Mouse (Mus musculus) large intestine, adult 2 months (tissue): ENCODE measurements around the gene Olfr1243. TPM values are rescaled to one million over a fixed set of nuclear protein-coding genes. Genes with fewer than 3 reads are reported as not detected.
"Not testable (repeated sequence)": the region's sequence is repeated elsewhere in the genome, so short reads cannot be mapped to it uniquely, and the experiment has no call there.

Source experiments
- DNase-seq: peaks from one replicate; pipeline ENCODE4 v3.0.0-alpha.2; 2012; ENCODE audit warnings: low read depth, low spot score
- WGBS: fragments of 180-500 bp; shearing (Covaris S2); methylation state at CpG from one replicate; pipeline ENCODE4 v1.1.7; 2018; 5-methylcytosine and 5-hydroxymethylcytosine counted together
- polyA plus RNA-seq: library from polyadenylated mRNA; depleted of rRNA; stranded (reverse); fragments of >200 nt; gene quantifications from 2 replicates; pipeline ENCODE4 v1.2.3, GENCODE M21; 2012; rRNA removed

Olfr1243 gene
- polyA plus RNA-seq: not detected in 2 replicates

GRCm38 (mm10) chr2:89531387-89531786 is at the start of gene Olfr1243:
TSS of gene Olfr1243 (minus strand) at chr2:89531487.
- WGBS: 83% methylated on average over 1 of the region's 1 CpGs
- DNase-seq: no peak

- WGBS: 67% methylated on average over 1 of the region's 1 CpGs
- no peak for DNase-seq
Observed at GRCm38 (mm10) chr2:89578347-89578746, 47.1 kb upstream of the Olfr1243 start, which contains the start of gene Olfr1245. TSS of gene Olfr1245 (minus strand) at chr2:89578447.

GRCm38 (mm10) chr2:89562706-89563105 is 31.4 kb upstream of the Olfr1243 start:
- not testable (repeated sequence) for DNase-seq

GRCm38 (mm10) chr2:89544516-89544915 is 13.2 kb upstream of the Olfr1243 start:
- 57% methylated on average over 2 of the region's 2 CpGs for WGBS

More at GRCm38 (mm10) chr2:89562706-89563105, 31.4 kb upstream of the Olfr1243 start:
- WGBS: 60% methylated on average over 2 of the region's 2 CpGs

GRCm38 (mm10) chr2:89539923-89540322 is 8.6 kb upstream of the Olfr1243 start:
- DNase-seq: no peak
- 63% methylated on average over 1 of the region's 1 CpGs for WGBS

More at GRCm38 (mm10) chr2:89544516-89544915, 13.2 kb upstream of the Olfr1243 start:
- DNase-seq: no peak

GRCm38 (mm10) chr2:89498235-89498634 is 33.1 kb downstream of the Olfr1243 start, which contains the start of gene Olfr1242:
TSS of gene Olfr1242 (minus strand) at chr2:89498335.
- no peak for DNase-seq
- WGBS: 75% methylated on average over 1 of the region's 1 CpGs

GRCm38 (mm10) chr2:89487026-89487425 is 44.3 kb downstream of the Olfr1243 start, which contains the start of gene Olfr1241:
TSS of gene Olfr1241 (minus strand) at chr2:89487126.
- no peak for DNase-seq

Other genes with a start within 250 kb of the Olfr1243 start
- gene Olfr1229, start 243.5 kb downstream of the Olfr1243 start, polyA plus RNA-seq: not detected in 2 replicates
- gene Olfr1230, start 234.2 kb downstream of the Olfr1243 start, polyA plus RNA-seq: not detected in 2 replicates
- not detected in 2 replicates for gene Olfr1231, start 224.4 kb downstream of the Olfr1243 start, polyA plus RNA-seq
- not detected in 2 replicates for gene Olfr1232, start 201.8 kb downstream of the Olfr1243 start, polyA plus RNA-seq
- not detected in 2 replicates for gene Olfr1233, start 189.1 kb downstream of the Olfr1243 start, polyA plus RNA-seq
- not detected in 2 replicates for gene Olfr1234, start 166.6 kb downstream of the Olfr1243 start, polyA plus RNA-seq
- gene Olfr1238, start 121.8 kb downstream of the Olfr1243 start, polyA plus RNA-seq: not detected in 2 replicates
- not detected in 2 replicates for gene Olfr1239, start 111.1 kb downstream of the Olfr1243 start, polyA plus RNA-seq
- not detected in 2 replicates for gene Olfr1240, start 88.5 kb downstream of the Olfr1243 start, polyA plus RNA-seq
- gene Olfr1241, start 44.4 kb downstream of the Olfr1243 start, polyA plus RNA-seq: not detected in 2 replicates
- gene Olfr1242, start 33.2 kb downstream of the Olfr1243 start, polyA plus RNA-seq: not detected in 2 replicates
- not detected in 2 replicates for gene Olfr1245, start 47.0 kb upstream of the Olfr1243 start, polyA plus RNA-seq
- not detected in 2 replicates for gene Olfr1246, start 61.7 kb upstream of the Olfr1243 start, polyA plus RNA-seq
- gene Olfr1247, start 82.6 kb upstream of the Olfr1243 start, polyA plus RNA-seq: not detected in 2 replicates
- gene Olfr1248, start 86.8 kb upstream of the Olfr1243 start, polyA plus RNA-seq: not detected in 2 replicates
- gene Olfr1249, start 103.5 kb upstream of the Olfr1243 start, polyA plus RNA-seq: not detected in 2 replicates
- gene Olfr1250, start 130.0 kb upstream of the Olfr1243 start, polyA plus RNA-seq: not detected in 2 replicates
- gene Olfr1251, start 140.4 kb upstream of the Olfr1243 start, polyA plus RNA-seq: not detected in 2 replicates
- not detected in 2 replicates for gene Olfr1252, start 193.5 kb upstream of the Olfr1243 start, polyA plus RNA-seq
- gene Olfr1253, start 225.6 kb upstream of the Olfr1243 start, polyA plus RNA-seq: not detected in 2 replicates